Mouse (Mus musculus) hindbrain, embryonic 15.5 days (tissue): Measurements from ENCODE around the gene Ier5. TPM values are rescaled to one million over a fixed set of nuclear protein-coding genes. Genes with fewer than 3 reads are reported as not detected.

ENCODE experiments used
- polyA plus RNA-seq: library from polyadenylated mRNA; unstranded; fragments of >200 nt; fragmentation: Nextera tagmentation; extraction: Ambion mirVana; gene quantifications from 2 replicates; pipeline ENCODE4 v1.2.1, GENCODE M21; 2015

The Ier5 gene
- polyA plus RNA-seq, 1 experiment from 2014 or later = 9.7 TPM

Other genes starting within 250 kb of the Ier5 start
- gene Cacna1e, start 215.1 kb downstream of the Ier5 start, polyA plus RNA-seq = 14.7 and 15.2 TPM in 2 replicates
- 1.7 and 1.9 TPM in 2 replicates for gene Mr1, start 47.2 kb upstream of the Ier5 start, polyA plus RNA-seq
- 102 and 106 TPM in 2 replicates for gene Stx6, start 59.1 kb upstream of the Ier5 start, polyA plus RNA-seq
- gene BC034090, start 144.8 kb upstream of the Ier5 start, polyA plus RNA-seq = 6.4 and 6.6 TPM in 2 replicates